Comparison of ENCODE assay signal across 17 mouse cellular contexts in the genomic region with DNA sequence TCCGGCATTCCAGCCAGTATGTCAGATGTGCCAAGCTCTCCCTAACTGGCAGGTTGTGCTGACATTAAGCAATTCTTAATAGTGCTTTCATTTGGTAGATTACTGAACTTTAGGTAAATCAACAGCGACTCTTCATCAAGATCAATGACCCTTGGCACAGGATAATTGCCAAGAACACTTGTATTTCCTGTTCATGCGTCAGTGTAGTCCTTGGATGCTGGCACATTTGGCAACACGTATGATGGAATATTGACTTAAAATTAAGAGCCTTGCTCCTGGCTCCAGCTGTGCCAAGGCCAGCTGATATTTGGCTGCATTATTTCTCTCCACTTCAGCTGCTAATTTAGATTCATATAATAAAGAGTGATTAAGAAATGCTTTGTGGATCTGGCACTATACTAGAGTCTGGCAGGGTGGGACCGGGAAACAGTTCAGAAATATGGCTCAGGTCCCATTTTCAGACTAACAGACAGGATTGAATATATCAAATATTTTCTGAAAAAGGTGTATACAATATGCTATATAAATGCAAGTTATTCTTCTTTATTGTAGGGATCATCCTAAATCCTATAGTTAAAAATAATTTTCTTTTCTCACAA.
DNase-seq lines count a peak whose midpoint lies in the region; ATAC-seq and TF ChIP-seq lines count a peak whose summit lies in the region.
"Had no signal": no experiment of that assay in that cellular context is flagged by ENCODE, and none has a peak within 500 bp of the region (broad histone marks: within the 10 kb centered on the region; RNA-seq: fewer than 3 reads in every experiment).

No protein-coding gene starts in this region.

- ATAC-seq in hindbrain, embryonic 14.5 days (ENCODE audit: low FRiP score): peak; percentile 27; the same call in 1 of the 2 replicates
- ATAC-seq in midbrain, postnatal 0 days (ENCODE audit: low FRiP score): no peak
- ATAC-seq in midbrain, embryonic 15.5 days (replicated peaks): no peak
- ATAC-seq: CD4-positive, CD25-positive, alpha-beta regulatory T cell, adult 4 months had no signal

- no peaks in the 10 kb centered on the region for H3K36me3 ChIP-seq in hindbrain, embryonic 14.5 days (replicated peaks; ENCODE audit: control insufficient read depth, insufficient read depth)
- no peaks in the 10 kb centered on the region for H3K36me3 ChIP-seq in hindbrain, embryonic 10.5 days
- H3K36me3 ChIP-seq in midbrain, postnatal 0 days (ENCODE audit: insufficient read depth, low read length): no peaks in the 10 kb centered on the region
- no peaks in the 10 kb centered on the region for H3K36me3 ChIP-seq in midbrain, embryonic 15.5 days (replicated peaks)
- H3K36me3 ChIP-seq: embryonic facial prominence, embryonic 15.5 days; heart, embryonic 13.5 days; limb, embryonic 15.5 days; lung, embryonic 15.5 days; midbrain, embryonic 12.5 days had no signal

- H3K9ac ChIP-seq in hindbrain, embryonic 14.5 days: no peak overlapping the region
- no peak overlapping the region for H3K9ac ChIP-seq in midbrain, postnatal 0 days (replicated peaks; ENCODE audit: low read length, poor library complexity, severe bottlenecking)
- no peak overlapping the region for H3K9ac ChIP-seq in midbrain, embryonic 15.5 days
- H3K9ac ChIP-seq: embryonic facial prominence, embryonic 15.5 days; heart, embryonic 13.5 days; limb, embryonic 15.5 days; lung, embryonic 15.5 days; midbrain, embryonic 12.5 days had no signal

- H3K4me1 ChIP-seq in hindbrain, embryonic 14.5 days (replicated peaks; ENCODE audit: control insufficient read depth, insufficient read depth, low read length): no peaks in the 10 kb centered on the region
- peaks cover 28% of the 10 kb centered on the region for H3K4me1 ChIP-seq in hindbrain, embryonic 10.5 days (replicated peaks)
- H3K4me1 ChIP-seq in midbrain, postnatal 0 days (ENCODE audit: insufficient read depth, low read length): no peaks in the 10 kb centered on the region
- H3K4me1 ChIP-seq in midbrain, embryonic 15.5 days: no peaks in the 10 kb centered on the region
- peaks cover 9% of the 10 kb centered on the region for H3K4me1 ChIP-seq in lung, adult 2 months (ENCODE audit: control insufficient read depth, insufficient read depth, low read length)
- H3K4me1 ChIP-seq: midbrain, embryonic 12.5 days had no signal

- H3K27ac ChIP-seq in hindbrain, embryonic 14.5 days: no peak overlapping the region
- H3K27ac ChIP-seq in hindbrain, embryonic 10.5 days: no peak overlapping the region
- no peak overlapping the region for H3K27ac ChIP-seq in midbrain, postnatal 0 days (ENCODE audit: low read depth, low read length)
- no peak overlapping the region for H3K27ac ChIP-seq in midbrain, embryonic 15.5 days
- H3K27ac ChIP-seq: embryonic facial prominence, embryonic 15.5 days; heart, embryonic 13.5 days; limb, embryonic 15.5 days; lung, embryonic 15.5 days; midbrain, embryonic 12.5 days had no signal

- no peak overlapping the region for H3K4me3 ChIP-seq in hindbrain, embryonic 14.5 days (replicated peaks; ENCODE audit: low read length)
- no peak overlapping the region for H3K4me3 ChIP-seq in hindbrain, embryonic 10.5 days
- H3K4me3 ChIP-seq in midbrain, postnatal 0 days (ENCODE audit: low read depth, low read length): no peak overlapping the region
- no peak overlapping the region for H3K4me3 ChIP-seq in midbrain, embryonic 15.5 days
- H3K4me3 ChIP-seq in lung, adult 2 months (replicated peaks; ENCODE audit: extremely low read depth, low read depth, low read length): no peak overlapping the region
- H3K4me3 ChIP-seq: embryonic facial prominence, embryonic 15.5 days; heart, embryonic 13.5 days; limb, embryonic 15.5 days; lung, embryonic 15.5 days; midbrain, embryonic 12.5 days had no signal

- TF ChIP-seq CTCF in midbrain, postnatal 0 days (IDR thresholded peaks at IDR 0.05): no peak
- no peak for TF ChIP-seq CTCF in lung, adult 2 months (IDR thresholded peaks at IDR 0.05; ENCODE audit: insufficient read depth, low read length)

- no peak overlapping the region for H3K4me2 ChIP-seq in hindbrain, embryonic 14.5 days (replicated peaks)
- no peak overlapping the region for H3K4me2 ChIP-seq in midbrain, postnatal 0 days (ENCODE audit: low read depth, low read length, poor library complexity, severe bottlenecking)
- no peak overlapping the region for H3K4me2 ChIP-seq in midbrain, embryonic 15.5 days
- H3K4me2 ChIP-seq: embryonic facial prominence, embryonic 15.5 days; heart, embryonic 13.5 days; limb, embryonic 15.5 days; lung, embryonic 15.5 days; midbrain, embryonic 12.5 days had no signal

- no peaks in the 10 kb centered on the region for H3K9me3 ChIP-seq in hindbrain, embryonic 14.5 days (ENCODE audit: control insufficient read depth, low read length)
- H3K9me3 ChIP-seq in hindbrain, embryonic 10.5 days: no peaks in the 10 kb centered on the region
- no peaks in the 10 kb centered on the region for H3K9me3 ChIP-seq in midbrain, postnatal 0 days (ENCODE audit: low read length)
- H3K9me3 ChIP-seq in midbrain, embryonic 15.5 days: no peaks in the 10 kb centered on the region
- H3K9me3 ChIP-seq: embryonic facial prominence, embryonic 15.5 days; heart, embryonic 13.5 days; limb, embryonic 15.5 days; lung, embryonic 15.5 days; midbrain, embryonic 12.5 days had no signal

- no peak for TF ChIP-seq POLR2A in lung, adult 2 months (IDR thresholded peaks at IDR 0.05; ENCODE audit: borderline replicate concordance, extremely low read depth, low read depth, low read length)

- 70% methylated on average over 5 of the region's 5 CpGs for WGBS in hindbrain, embryonic 14.5 days
- 91% methylated on average over 5 of the region's 5 CpGs for WGBS in hindbrain, embryonic 10.5 days
- 87% methylated on average over 5 of the region's 5 CpGs for WGBS in midbrain, postnatal 0 days
- 82% methylated on average over 5 of the region's 5 CpGs for WGBS in midbrain, embryonic 15.5 days
- WGBS in lung, adult 2 months: 29% methylated on average over 5 of the region's 5 CpGs

- no peak for DNase-seq in hindbrain, embryonic 14.5 days (ENCODE audit: low spot score)
- DNase-seq in hindbrain, embryonic 10.5 days (ENCODE audit: low spot score): no peak
- DNase-seq in midbrain, postnatal 0 days (ENCODE audit: low spot score): peak; percentile 57
- peak; percentile 30 for DNase-seq in lung, adult 2 months
- no peak for DNase-seq in frontal cortex, adult 2 months (ENCODE audit: extremely low spot score in 1 of 2, low spot score in 1 of 2)
- no peak for DNase-seq in ovary, postnatal 10 days (ENCODE audit: low spot score)
- DNase-seq: cerebellum, adult 8-10 months; gastrocnemius, postnatal 36 days; kidney, adult 8-10 months; thymus, postnatal 14 days had no signal

- H3K27me3 ChIP-seq in hindbrain, embryonic 14.5 days (ENCODE audit: control insufficient read depth, insufficient read depth, low read length): no peaks in the 10 kb centered on the region
- H3K27me3 ChIP-seq in hindbrain, embryonic 10.5 days (ENCODE audit: insufficient read depth, poor library complexity, severe bottlenecking): no peaks in the 10 kb centered on the region
- no peaks in the 10 kb centered on the region for H3K27me3 ChIP-seq in midbrain, postnatal 0 days (ENCODE audit: insufficient read depth, low read length)
- H3K27me3 ChIP-seq in midbrain, embryonic 15.5 days (replicated peaks): no peaks in the 10 kb centered on the region
- H3K27me3 ChIP-seq: embryonic facial prominence, embryonic 15.5 days; heart, embryonic 13.5 days; limb, embryonic 15.5 days; lung, embryonic 15.5 days; midbrain, embryonic 12.5 days had no signal

Comparison
In these comparisons a context has a peak if more than half of its experiments do, and no peak if none do; other contexts are left out.
1. DNase-seq: peak in midbrain, postnatal 0 days (single experiment) and lung, adult 2 months (single experiment); none in hindbrain, embryonic 14.5 days (single experiment), hindbrain, embryonic 10.5 days (single experiment), frontal cortex, adult 2 months (0 of 2) and ovary, postnatal 10 days (single experiment).